Mouse (Mus musculus) testis, adult 2 months (tissue): ENCODE measurements around the gene Pex7. TPM values are rescaled to one million over a fixed set of nuclear protein-coding genes. Genes with fewer than 3 reads are reported as not detected.
A peak's percentile ranks its signal among the peaks of the same experiment; 100 is the strongest.

Experiments
- H3K27ac ChIP-seq: fragments of 200-500 bp; 2 replicates; pipeline ENCODE4 v1.5.1; 2012; ENCODE audit warnings: low read depth, low read length; ENCODE audit not compliant: control insufficient read depth, insufficient read depth
- H3K27me3 ChIP-seq: fragments of 200-500 bp; 2 replicates; pipeline ENCODE4 v1.6.1; 2012; ENCODE audit warnings: mild to moderate bottlenecking, low read length, moderate library complexity; ENCODE audit not compliant: control insufficient read depth, insufficient read depth
- H3K36me3 ChIP-seq: fragments of 200-500 bp; 2 replicates; pipeline ENCODE4 v1.6.1; 2012; ENCODE audit warnings: mild to moderate bottlenecking, low read length; ENCODE audit not compliant: control insufficient read depth, insufficient read depth
- H3K4me1 ChIP-seq: fragments of 200-500 bp; 2 replicates; pipeline ENCODE4 v1.6.1; 2012; ENCODE audit warnings: low read length; ENCODE audit not compliant: control insufficient read depth, insufficient read depth
- H3K4me3 ChIP-seq: fragments of 200-500 bp; 2 replicates; pipeline ENCODE4 v1.5.1; 2012; ENCODE audit warnings: low read depth, mild to moderate bottlenecking, low read length, moderate library complexity, mixed read lengths; ENCODE audit not compliant: control insufficient read depth
- CTCF ChIP-seq: fragments of 200-500 bp; IDR thresholded peaks from 2 replicates; pipeline ENCODE4 v1.5.1; 2012; ENCODE audit warnings: low read depth, mild to moderate bottlenecking, inconsistent platforms, low read length, moderate library complexity; ENCODE audit not compliant: control insufficient read depth, insufficient read depth, insufficient replicate concordance
- POLR2A ChIP-seq: fragments of 200-500 bp; IDR thresholded peaks from 2 replicates; pipeline ENCODE4 v1.6.1; 2012; ENCODE audit warnings: low read depth, mild to moderate bottlenecking, inconsistent platforms, low read length, moderate library complexity; ENCODE audit not compliant: control insufficient read depth
- polyA plus RNA-seq: library from polyadenylated mRNA; depleted of rRNA; stranded (reverse); fragments of >200 nt; gene quantifications from 2 replicates; pipeline ENCODE4 v1.2.3, GENCODE M21; 2012; rRNA removed

Pex7 gene
- polyA plus RNA-seq, result 16.3 and 19.8 TPM in 2 replicates

- H3K4me3 ChIP-seq, result peak within 1 kb of the TSS; percentile 95
- H3K36me3 ChIP-seq, result no peaks in the 10 kb centered on the region
- TF ChIP-seq CTCF (peak; percentile 98), POLR2A (peak; percentile 79)
- H3K4me1 ChIP-seq, result no peaks in the 10 kb centered on the region
- peak within 1 kb of the TSS; percentile 96 for H3K27ac ChIP-seq
- H3K27me3 ChIP-seq, result no peaks in the 10 kb centered on the region
These were observed at the start of gene Pex7 for GRCm38 (mm10) chr10:19907246-19907804. Gene Pex7, minus strand, starts transcription at chr10:19907689.

DNA sequence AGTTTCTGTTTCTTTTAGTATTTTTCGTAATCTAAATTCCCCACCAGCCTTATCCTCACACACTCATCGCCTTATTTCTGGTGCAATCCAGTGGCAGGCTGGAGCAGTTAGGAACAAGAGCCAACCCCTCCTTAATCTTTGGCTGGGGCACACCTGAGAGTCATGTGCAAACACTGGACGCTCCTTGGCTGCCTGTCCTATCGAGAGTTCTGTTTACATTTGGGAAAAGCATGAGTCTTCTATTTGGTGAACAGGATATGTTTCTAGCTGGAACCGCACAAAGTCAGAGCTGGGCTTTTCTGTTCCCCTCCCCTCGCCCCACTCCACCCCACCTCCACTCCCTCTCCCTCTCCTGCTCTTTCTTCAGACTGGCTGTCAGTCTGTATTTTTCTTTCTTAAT is 49.3 kb upstream of the Pex7 start:
- Histone ChIP-seq H3K4me3 (no peak overlapping the region), H3K27me3 (no peaks in the 10 kb centered on the region), H3K27ac (no peak overlapping the region), H3K4me1 (peaks cover 4% of the 10 kb centered on the region; the same call in 1 of the 2 replicates), H3K36me3 (no peaks in the 10 kb centered on the region)
- no peak for TF ChIP-seq POLR2A
- TF ChIP-seq CTCF, result no peak

DNA sequence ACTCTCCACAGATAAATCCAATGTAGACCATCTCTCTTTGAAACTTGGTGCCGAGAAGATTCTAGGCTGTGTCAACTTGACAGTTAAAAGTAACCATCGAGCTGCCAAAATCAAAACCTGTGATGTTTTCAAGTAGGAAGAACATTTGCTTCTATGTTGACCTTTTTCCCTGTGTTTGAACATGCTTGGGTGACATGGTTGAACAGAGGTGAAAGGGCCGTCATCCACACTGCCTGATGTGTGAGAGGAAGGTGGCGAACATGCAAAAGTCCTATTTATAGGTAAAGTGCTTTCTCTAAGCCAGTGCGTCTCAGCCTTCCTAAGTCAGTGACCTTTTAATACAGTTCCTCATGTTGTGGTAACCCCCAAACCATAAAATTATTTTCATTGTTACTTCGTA is 48.3 kb upstream of the Pex7 start:
- Histone ChIP-seq H3K4me1 (peaks cover 4% of the 10 kb centered on the region; the same call in 1 of the 2 replicates), H3K4me3 (no peak overlapping the region), H3K36me3 (no peaks in the 10 kb centered on the region), H3K27me3 (no peaks in the 10 kb centered on the region), H3K27ac (no peak overlapping the region)
- TF ChIP-seq CTCF (no peak), POLR2A (no peak)

DNA sequence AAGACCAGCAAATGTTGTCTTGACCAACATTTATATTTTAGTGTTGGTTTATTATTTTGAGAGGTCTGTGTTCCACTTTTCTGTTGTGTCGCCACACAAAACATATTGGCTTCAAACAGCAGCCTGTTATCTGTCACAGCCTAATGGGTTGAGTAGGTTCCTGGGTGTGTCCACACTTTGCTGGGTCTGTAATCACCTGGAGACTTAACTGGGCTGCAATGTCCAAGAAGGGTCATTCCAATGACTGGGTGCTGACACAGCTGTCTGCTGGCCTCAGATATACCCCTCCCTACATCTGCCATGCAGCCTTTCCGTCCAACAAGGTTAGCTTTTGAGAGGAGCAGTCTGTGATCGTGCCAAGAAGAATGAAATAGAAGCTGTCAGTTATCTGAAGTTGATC is 47.1 kb upstream of the Pex7 start:
- Histone ChIP-seq H3K27ac (no peak overlapping the region), H3K36me3 (no peaks in the 10 kb centered on the region), H3K27me3 (no peaks in the 10 kb centered on the region), H3K4me1 (peaks cover 4% of the 10 kb centered on the region; the same call in 1 of the 2 replicates), H3K4me3 (no peak overlapping the region)
- TF ChIP-seq CTCF (no peak), POLR2A (no peak)

DNA sequence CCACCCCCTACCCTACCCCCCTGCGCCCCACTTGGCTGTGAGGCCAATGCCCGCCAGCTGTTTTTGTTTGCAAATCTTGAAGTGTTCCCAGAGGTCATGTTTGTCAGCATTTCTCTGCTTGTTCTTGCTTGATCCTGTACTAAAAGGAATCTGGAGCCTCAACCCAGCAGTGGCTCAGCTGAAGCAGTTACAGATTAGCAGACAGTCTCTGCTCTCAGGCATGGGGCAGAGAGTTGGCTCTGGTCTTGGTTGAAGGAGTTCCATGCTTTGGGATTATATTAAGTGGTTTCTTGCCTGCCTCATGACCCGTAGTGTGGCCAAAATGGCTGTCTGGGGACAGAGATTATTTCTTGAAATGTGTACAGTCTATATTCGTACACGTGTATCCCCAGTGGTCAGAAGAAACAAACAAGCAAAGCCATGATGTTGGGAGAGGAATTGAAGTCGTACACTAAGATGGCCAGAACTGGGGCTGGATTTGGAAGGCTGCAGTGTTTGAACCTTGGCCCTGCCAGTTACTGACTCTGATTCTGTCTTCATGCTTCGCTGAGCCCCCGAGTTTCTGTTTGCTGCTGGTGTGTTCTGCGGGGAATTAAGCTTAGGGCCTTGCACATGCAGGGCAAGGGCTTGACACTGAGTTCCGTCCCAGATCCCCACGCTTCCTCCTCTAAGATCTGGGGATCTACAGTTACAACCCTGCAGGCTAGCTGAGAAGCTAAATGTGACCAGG is 45.7 kb upstream of the Pex7 start:
- Histone ChIP-seq H3K27me3 (no peaks in the 10 kb centered on the region), H3K27ac (no peak overlapping the region), H3K4me3 (no peak overlapping the region), H3K4me1 (peaks cover 4% of the 10 kb centered on the region; the same call in 1 of the 2 replicates), H3K36me3 (no peaks in the 10 kb centered on the region)
- TF ChIP-seq POLR2A (no peak), CTCF (no peak)

- H3K4me3 ChIP-seq, result no peak overlapping the region
- H3K27me3 ChIP-seq, result no peaks in the 10 kb centered on the region
- H3K27ac ChIP-seq, result no peak overlapping the region
- TF ChIP-seq POLR2A (no peak), CTCF (no peak)
- H3K36me3 ChIP-seq, result no peaks in the 10 kb centered on the region
- peaks cover 2% of the 10 kb centered on the region; the same call in 1 of the 2 replicates for H3K4me1 ChIP-seq
These were observed 41.6 kb upstream of the Pex7 start for GRCm38 (mm10) chr10:19949106-19949505.

GRCm38 (mm10) chr10:19948381-19948780 is 40.9 kb upstream of the Pex7 start:
- H3K27ac ChIP-seq, result no peak overlapping the region
- H3K4me1 ChIP-seq, result no peaks in the 10 kb centered on the region; the same call in 1 of the 2 replicates
- no peaks in the 10 kb centered on the region for H3K27me3 ChIP-seq
- TF ChIP-seq POLR2A (no peak), CTCF (no peak)
- no peaks in the 10 kb centered on the region for H3K36me3 ChIP-seq
- H3K4me3 ChIP-seq, result no peak overlapping the region

- no peaks in the 10 kb centered on the region for H3K27me3 ChIP-seq
- no peak overlapping the region for H3K4me3 ChIP-seq
- no peaks in the 10 kb centered on the region for H3K36me3 ChIP-seq
- no peaks in the 10 kb centered on the region for H3K4me1 ChIP-seq
- H3K27ac ChIP-seq, result no peak overlapping the region
- no peak for TF ChIP-seq POLR2A
- no peak for TF ChIP-seq CTCF
These were observed 40.4 kb upstream of the Pex7 start for GRCm38 (mm10) chr10:19947901-19948300.
